Mouse (Mus musculus): ENCODE results near the gene Arl16. TPM values are rescaled to one million over a fixed set of nuclear protein-coding genes. Genes with fewer than 3 reads are reported as not detected.
A peak's percentile ranks its signal among the peaks of the same experiment; 100 is the strongest.

The Arl16 gene
- total and polyA plus RNA-seq, 3 experiments: 9.1 to 13.6 (median 10.8) TPM

- no peaks in the 10 kb centered on the region; the same call in 1 of the 2 replicates for H3K79me2 ChIP-seq (replicated peaks; ENCODE audit: control insufficient read depth, insufficient read depth, low read length)
- DNase-seq: no peak
- intact Hi-C loops (cut with DNase I): no loop called here
- 85% methylated on average over 2 of the region's 2 CpGs for WGBS
- peaks cover 3% of the 10 kb centered on the region for H3K4me1 ChIP-seq (ENCODE audit: control insufficient read depth, insufficient read depth, low read length)
- no peak overlapping the region for H3K27ac ChIP-seq
- H3K4me3 ChIP-seq: no peak overlapping the region
- H3K9ac ChIP-seq (ENCODE audit: low read depth, low read length): no peak overlapping the region
- no peaks in the 10 kb centered on the region for H3K36me3 ChIP-seq (ENCODE audit: control insufficient read depth, insufficient read depth, low read length)
- H3K27me3 ChIP-seq (ENCODE audit: control insufficient read depth, insufficient read depth, low read length): no peaks in the 10 kb centered on the region
- no peak for TF ChIP-seq CTCF (IDR thresholded peaks at IDR 0.05)
- no peak for TF ChIP-seq EP300 (IDR thresholded peaks at IDR 0.05; ENCODE audit: insufficient read depth, low read depth, low read length)
Observed at GRCm38 (mm10) chr11:120463536-120463935, 3.9 kb downstream of the Arl16 start.

- Histone ChIP-seq H3K4me3 (peak overlapping the region; percentile 85), H3K9ac (ENCODE audit: low read depth, low read length) (no peak overlapping the region), H3K27ac (no peak overlapping the region; the same call in 1 of the 2 replicates), H3K27me3 (ENCODE audit: control insufficient read depth, insufficient read depth, low read length) (no peaks in the 10 kb centered on the region), H3K4me1 (ENCODE audit: control insufficient read depth, insufficient read depth, low read length) (no peaks in the 10 kb centered on the region), H3K36me3 (ENCODE audit: control insufficient read depth, insufficient read depth, low read length) (no peaks in the 10 kb centered on the region), H3K79me2 (replicated peaks; ENCODE audit: control insufficient read depth, insufficient read depth, low read length) (no peaks in the 10 kb centered on the region)
- no peak for DNase-seq
- intact Hi-C loops (cut with DNase I): no loop called here
- WGBS: 57% methylated on average over 6 of the region's 6 CpGs
- TF ChIP-seq CTCF (IDR thresholded peaks at IDR 0.05): peak; percentile 41
- TF ChIP-seq POLR2A (IDR thresholded peaks at IDR 0.05; ENCODE audit: insufficient read depth, low read depth, low read length): no peak
- no peak for TF ChIP-seq EP300 (IDR thresholded peaks at IDR 0.05; ENCODE audit: insufficient read depth, low read depth, low read length)
Observed at GRCm38 (mm10) chr11:120458847-120459597, 8.4 kb downstream of the Arl16 start.

DNA sequence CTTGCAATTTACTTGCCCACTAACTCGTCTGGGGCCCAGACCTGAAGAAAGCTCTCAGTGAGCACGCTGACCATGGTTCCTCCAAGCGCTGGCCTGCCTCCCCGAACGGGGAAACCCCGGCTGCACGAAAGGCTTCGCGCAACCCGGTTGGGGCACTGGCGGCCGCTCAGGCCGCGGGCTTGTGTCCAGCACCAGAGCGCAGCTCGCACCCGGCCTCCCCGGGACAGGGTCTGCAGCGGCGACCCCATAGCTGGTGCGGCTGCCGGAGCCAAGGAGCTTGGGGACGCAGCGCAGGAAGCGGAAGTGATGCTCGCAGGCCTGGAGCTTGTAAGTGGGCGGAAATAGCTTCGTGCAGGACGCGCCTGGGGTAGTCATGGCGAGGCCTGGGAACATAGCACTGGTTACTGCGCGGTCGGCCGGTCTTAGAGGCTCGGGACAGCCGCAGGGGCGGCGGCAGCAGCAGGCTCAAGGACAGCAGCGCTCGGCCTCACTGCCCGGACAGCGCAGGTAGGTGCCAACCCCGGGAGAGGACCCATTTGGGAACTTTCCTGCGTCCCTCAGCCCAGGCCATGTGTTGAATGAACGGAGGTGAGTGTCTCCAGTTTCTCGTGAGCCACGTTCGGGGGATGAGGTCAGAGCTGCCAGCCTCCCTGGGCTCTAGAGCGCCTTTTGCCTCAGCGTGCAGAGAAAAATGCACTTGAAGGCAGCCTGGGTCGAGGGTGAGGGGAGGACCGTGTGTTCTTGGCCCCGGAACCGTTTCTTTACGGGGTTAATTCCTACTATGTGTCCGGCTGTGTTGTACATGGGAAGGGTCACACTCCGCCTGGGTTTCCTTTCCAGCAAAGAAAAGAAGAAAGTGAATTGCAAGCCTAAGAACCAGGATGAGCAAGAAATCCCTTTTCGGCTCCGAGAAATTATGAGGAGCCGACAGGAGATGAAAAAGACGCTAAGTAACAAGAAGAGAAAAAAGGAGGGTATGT, 9.3 kb downstream of the Arl16 start, which contains the start of the genes Oxld1 and Ccdc137:
TSS of gene Oxld1 (minus strand) at position 297 of the 980 bp plus-strand sequence.
TSS of gene Ccdc137 (plus strand) at position 344 of the 980 bp plus-strand sequence.
- TF ChIP-seq CTCF (IDR thresholded peaks at IDR 0.05) (no peak), POLR2A (IDR thresholded peaks at IDR 0.05; ENCODE audit: insufficient read depth, low read depth, low read length) (peak; percentile 89), EP300 (IDR thresholded peaks at IDR 0.05; ENCODE audit: insufficient read depth, low read depth, low read length) (0 out of 2 replicates have a peak, but pooled peaks have one; percentile 25)
- Histone ChIP-seq H3K79me2 (replicated peaks; ENCODE audit: control insufficient read depth, insufficient read depth, low read length) (no peaks in the 10 kb centered on the region), H3K27me3 (ENCODE audit: control insufficient read depth, insufficient read depth, low read length) (no peaks in the 10 kb centered on the region), H3K36me3 (ENCODE audit: control insufficient read depth, insufficient read depth, low read length) (no peaks in the 10 kb centered on the region), H3K27ac (peak within 1 kb of the TSS; percentile 92), H3K4me1 (ENCODE audit: control insufficient read depth, insufficient read depth, low read length) (no peaks in the 10 kb centered on the region), H3K9ac (ENCODE audit: low read depth, low read length) (peak within 1 kb of the TSS; percentile 84), H3K4me3 (peak within 1 kb of the TSS; percentile 85)
- DNase-seq: peak; percentile 85 to 86
- intact Hi-C loops (cut with DNase I): loop anchor here (2.0 kb wide), 1 partner anchor 21 kb away; the partner anchor contains the start of gene Nploc4
- WGBS: 3% methylated on average over 62 of the region's 62 CpGs

DNA sequence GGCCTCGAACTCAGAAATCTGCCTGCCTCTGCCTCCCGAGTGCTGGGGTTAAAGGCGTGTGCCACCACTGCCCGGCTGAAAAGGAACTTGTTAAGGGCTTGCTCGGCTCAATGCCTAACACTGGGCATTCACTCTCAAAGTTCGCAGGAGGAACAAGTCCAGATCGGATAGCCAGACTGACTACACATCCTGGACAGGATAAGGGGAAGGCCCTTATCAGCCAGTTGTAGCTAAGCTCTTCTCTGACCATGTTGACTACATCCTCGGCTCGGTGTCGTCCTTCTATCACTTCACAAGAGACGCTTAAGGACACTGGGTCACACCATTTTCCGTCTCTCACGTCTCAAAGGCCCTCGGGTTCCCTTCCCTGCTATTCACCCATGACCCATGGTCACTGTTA, 10.0 kb downstream of the Arl16 start:
- WGBS: 6% methylated on average over 14 of the region's 14 CpGs
- intact Hi-C loops (cut with DNase I): loop anchor here (2.0 kb wide), 1 partner anchor 21 kb away; the partner anchor contains the start of gene Nploc4
- H3K9ac ChIP-seq (ENCODE audit: low read depth, low read length): peak overlapping the region; percentile 84
- H3K27me3 ChIP-seq (ENCODE audit: control insufficient read depth, insufficient read depth, low read length): no peaks in the 10 kb centered on the region
- H3K4me1 ChIP-seq (ENCODE audit: control insufficient read depth, insufficient read depth, low read length): no peaks in the 10 kb centered on the region
- peak overlapping the region; percentile 85 for H3K4me3 ChIP-seq
- H3K27ac ChIP-seq: peak overlapping the region; percentile 92
- no peaks in the 10 kb centered on the region for H3K36me3 ChIP-seq (ENCODE audit: control insufficient read depth, insufficient read depth, low read length)
- no peaks in the 10 kb centered on the region for H3K79me2 ChIP-seq (replicated peaks; ENCODE audit: control insufficient read depth, insufficient read depth, low read length)
- DNase-seq: peak in 1 of 2 experiments; percentile 14
- TF ChIP-seq EP300 (IDR thresholded peaks at IDR 0.05; ENCODE audit: insufficient read depth, low read depth, low read length): no peak

- intact Hi-C loops (cut with DNase I): no loop called here
- no peaks in the 10 kb centered on the region for H3K36me3 ChIP-seq (ENCODE audit: control insufficient read depth, insufficient read depth, low read length)
- 92% methylated on average over 7 of the region's 7 CpGs for WGBS
- H3K27ac ChIP-seq: no peak overlapping the region
- H3K9ac ChIP-seq (ENCODE audit: low read depth, low read length): no peak overlapping the region
- H3K4me1 ChIP-seq (ENCODE audit: control insufficient read depth, insufficient read depth, low read length): no peaks in the 10 kb centered on the region
- DNase-seq: no peak
- no peak overlapping the region for H3K4me3 ChIP-seq
- TF ChIP-seq POLR2A (IDR thresholded peaks at IDR 0.05; ENCODE audit: insufficient read depth, low read depth, low read length) (no peak), CTCF (IDR thresholded peaks at IDR 0.05) (no peak), EP300 (IDR thresholded peaks at IDR 0.05; ENCODE audit: insufficient read depth, low read depth, low read length) (no peak)
- no peaks in the 10 kb centered on the region for H3K79me2 ChIP-seq (replicated peaks; ENCODE audit: control insufficient read depth, insufficient read depth, low read length)
- no peaks in the 10 kb centered on the region for H3K27me3 ChIP-seq (ENCODE audit: control insufficient read depth, insufficient read depth, low read length)
Observed at GRCm38 (mm10) chr11:120455413-120455812, 12.0 kb downstream of the Arl16 start.
